20 mouse cellular contexts compared by ENCODE assay signal in genomic region chr11:120404814-120405213, GRCm38 (mm10). TPM values are rescaled to one million over a fixed set of nuclear protein-coding genes. Genes with fewer than 3 reads are reported as not detected.
"Had no signal": no experiment of that assay in that cellular context is flagged by ENCODE, and none has a peak within 500 bp of the region (broad histone marks: within the 10 kb centered on the region; RNA-seq: fewer than 3 reads in every experiment).

No protein-coding gene starts in this region.

- DNase-seq: kidney, adult 9 months; kidney, postnatal 36 days; layer of hippocampus, adult 9-11 months; layer of hippocampus, postnatal 36 days; liver, embryonic 13.5 days; lung, adult 18-20 months; midbrain, embryonic 14.5 days; right cerebral cortex, postnatal 4 days; spleen, adult 18-20 months; thymus, adult 2 months; thymus, postnatal 25 days had no signal

- H3K9me3 ChIP-seq: limb, embryonic 15.5 days; liver, embryonic 13.5 days; midbrain, embryonic 10.5 days; neural tube, embryonic 12.5 days had no signal

- H3K4me2 ChIP-seq: limb, embryonic 15.5 days; liver, embryonic 13.5 days; neural tube, embryonic 12.5 days had no signal

- H3K4me3 ChIP-seq: limb, embryonic 15.5 days; liver, embryonic 13.5 days; midbrain, embryonic 10.5 days; neural tube, embryonic 12.5 days had no signal

- H3K27me3 ChIP-seq: limb, embryonic 15.5 days; liver, embryonic 13.5 days; neural tube, embryonic 12.5 days had no signal

- H3K4me1 ChIP-seq: limb, embryonic 15.5 days; midbrain, embryonic 10.5 days; neural tube, embryonic 12.5 days had no signal

- H3K9ac ChIP-seq: limb, embryonic 15.5 days; liver, embryonic 13.5 days; neural tube, embryonic 12.5 days had no signal

- H3K27ac ChIP-seq: kidney, postnatal 0 days; limb, embryonic 15.5 days; midbrain, embryonic 10.5 days; neural tube, embryonic 12.5 days had no signal

RNA-seq across cellular contexts. Expression of gene Tspan10, which starts 37.6 kb away (rescaled TPM):
- total RNA-seq: layer of hippocampus, adult 18-20 months; neutrophil, adult 5-6 weeks had no signal
- polyA plus RNA-seq: kidney, postnatal 0 days; limb, embryonic 11.5 days; liver, embryonic 13.5 days; lung, embryonic 16.5 days; midbrain, embryonic 14.5 days; stomach, embryonic 14.5 days had no signal

RNA-seq across cellular contexts. Expression of gene Fscn2, which starts 43.5 kb away (rescaled TPM):
- polyA plus RNA-seq: liver, embryonic 13.5 days had no signal

RNA-seq across cellular contexts. Expression of gene Pde6g, which starts 48.5 kb away (rescaled TPM):
- total RNA-seq: neutrophil, adult 5-6 weeks had no signal
- polyA plus RNA-seq: midbrain, embryonic 14.5 days; stomach, embryonic 14.5 days had no signal
